ENCODE assay signal across 8 mouse cellular contexts in the genomic region with DNA sequence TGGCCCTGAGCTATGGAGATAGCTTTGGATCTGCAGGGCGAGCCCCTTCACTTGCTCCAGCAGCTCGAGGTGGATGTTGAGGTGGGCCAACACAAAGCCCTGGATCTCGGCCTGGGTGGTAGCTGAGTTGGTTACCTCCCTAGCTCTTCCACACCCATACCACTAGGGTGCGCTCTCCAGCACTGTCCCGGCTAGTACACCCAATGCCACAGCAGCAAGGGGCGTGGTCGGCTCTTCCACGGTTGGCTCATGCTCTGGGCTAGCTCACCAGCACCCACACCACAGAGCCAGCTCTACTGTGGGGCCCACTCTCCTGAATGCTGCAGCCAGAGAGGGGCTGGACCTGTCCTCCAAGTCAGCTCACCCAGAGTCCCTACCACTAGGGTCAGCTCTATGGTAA. TPM values are rescaled to one million over a fixed set of nuclear protein-coding genes. Genes with fewer than 3 reads are reported as not detected.
DNase-seq lines count a peak whose midpoint lies in the region; ATAC-seq and TF ChIP-seq lines count a peak whose summit lies in the region.

No protein-coding gene starts in this region.

- no peaks in the 10 kb centered on the region for H3K9me3 ChIP-seq in limb, embryonic 15.5 days
- H3K9me3 ChIP-seq in neural tube, embryonic 11.5 days (ENCODE audit: control insufficient read depth, low read length) = no peaks in the 10 kb centered on the region

- no peaks in the 10 kb centered on the region for H3K4me1 ChIP-seq in cerebellum, adult 2 months (ENCODE audit: control insufficient read depth, insufficient read depth, low read length)
- no peaks in the 10 kb centered on the region for H3K4me1 ChIP-seq in limb, embryonic 15.5 days
- H3K4me1 ChIP-seq in neural tube, embryonic 11.5 days (ENCODE audit: control insufficient read depth, insufficient read depth, low read length) = no peaks in the 10 kb centered on the region

- 10% methylated on average over 8 of the region's 8 CpGs for WGBS in cerebellum, adult 2 months
- 15% methylated on average over 8 of the region's 8 CpGs for WGBS in limb, embryonic 15.5 days
- 14% methylated on average over 8 of the region's 8 CpGs for WGBS in neural tube, embryonic 11.5 days

- peak in 1 of 2 experiments; percentile 11 for DNase-seq in cerebellum, adult 2 months
- no peak for DNase-seq in cerebellum, adult 11 months
- peak; percentile 19 for DNase-seq in urinary bladder, postnatal 25 days (ENCODE audit: low spot score)
- no peak for DNase-seq in urinary bladder, adult 2 months (ENCODE audit: low spot score)
- DNase-seq in gastrocnemius, postnatal 10 days = peak; percentile 48
- peak; percentile 42 for DNase-seq in neural tube, embryonic 11.5 days (ENCODE audit: low spot score)
- no peak for DNase-seq in right cerebral cortex, adult 2 months (ENCODE audit: low spot score in 2 of 2)

- H3K9ac ChIP-seq in limb, embryonic 15.5 days = no peak overlapping the region
- no peak overlapping the region for H3K9ac ChIP-seq in neural tube, embryonic 11.5 days (ENCODE audit: low read length)

- TF ChIP-seq POLR2A in cerebellum, adult 2 months (IDR thresholded peaks at IDR 0.05; ENCODE audit: borderline replicate concordance, insufficient read depth, low read length) = no peak

- no peak overlapping the region for H3K4me2 ChIP-seq in limb, embryonic 15.5 days
- no peak overlapping the region for H3K4me2 ChIP-seq in neural tube, embryonic 11.5 days (ENCODE audit: low read depth)

- no peak overlapping the region for H3K27ac ChIP-seq in cerebellum, adult 2 months (ENCODE audit: insufficient read depth, low read length)
- H3K27ac ChIP-seq in limb, embryonic 15.5 days = no peak overlapping the region
- no peak overlapping the region for H3K27ac ChIP-seq in neural tube, embryonic 11.5 days (ENCODE audit: low read depth, low read length)

- peak; percentile 48; the same call in 1 of the 2 replicates for TF ChIP-seq CTCF in cerebellum, adult 2 months (IDR thresholded peaks at IDR 0.05; ENCODE audit: borderline replicate concordance, insufficient read depth, low read depth, low read length)

- ATAC-seq in limb, embryonic 15.5 days (ENCODE audit: insufficient number of reproducible peaks, low FRiP score, low TSS enrichment, low read depth) = 0 out of 2 replicates have a peak, but pooled peaks have one; percentile 10
- no peak for ATAC-seq in neural tube, embryonic 11.5 days (ENCODE audit: insufficient read depth, low FRiP score, low TSS enrichment)

- no peaks in the 10 kb centered on the region for H3K36me3 ChIP-seq in limb, embryonic 15.5 days
- no peaks in the 10 kb centered on the region for H3K36me3 ChIP-seq in neural tube, embryonic 11.5 days (ENCODE audit: control insufficient read depth, insufficient read depth, low read length)

- no peaks in the 10 kb centered on the region for H3K27me3 ChIP-seq in cerebellum, adult 2 months (ENCODE audit: control insufficient read depth, insufficient read depth, low read length)
- peaks cover 9% of the 10 kb centered on the region; the same call in 1 of the 2 replicates for H3K27me3 ChIP-seq in limb, embryonic 15.5 days
- H3K27me3 ChIP-seq in neural tube, embryonic 11.5 days (ENCODE audit: control insufficient read depth, insufficient read depth, low read length) = no peaks in the 10 kb centered on the region

- no peak overlapping the region for H3K4me3 ChIP-seq in cerebellum, adult 2 months (replicated peaks; ENCODE audit: insufficient read depth, low read depth, low read length)
- H3K4me3 ChIP-seq in limb, embryonic 15.5 days = no peak overlapping the region
- no peak overlapping the region for H3K4me3 ChIP-seq in neural tube, embryonic 11.5 days (ENCODE audit: low read depth, low read length)

RNA-seq across cellular contexts. Expression of a gene that starts 6.0 kb away (rescaled TPM):
- polyA plus RNA-seq in cerebellum, adult 2 months (2012; rRNA removed) = 0.38 and 0.47 TPM in 2 replicates
- 0.01 TPM in 1 of 2 replicates, not detected in the other for polyA plus RNA-seq in urinary bladder, adult 2 months (2012; rRNA removed)
- total RNA-seq in gastrocnemius, postnatal 10 days (2021) = not detected
- polyA plus RNA-seq in limb, embryonic 15.5 days (2015; fragmentation: Nextera tagmentation; extraction: Ambion mirVana) = not detected in 2 replicates
- 0.45 and 0.46 TPM in 2 replicates for polyA plus RNA-seq in neural tube, embryonic 11.5 days (2014; fragmentation: Nextera tagmentation; extraction: Ambion mirVana)

RNA-seq across cellular contexts. Expression of a gene that starts 58.4 kb away (rescaled TPM):
- 0.57 and 0.62 TPM in 2 replicates for polyA plus RNA-seq in cerebellum, adult 2 months (2012; rRNA removed)
- polyA plus RNA-seq in urinary bladder, adult 2 months (2012; rRNA removed) = 4.7 and 4.8 TPM in 2 replicates
- total RNA-seq in gastrocnemius, postnatal 10 days (2021) = 1 to 10 TPM; 5.1 to 5.6 TPM
- polyA plus RNA-seq in limb, embryonic 15.5 days (2015; fragmentation: Nextera tagmentation; extraction: Ambion mirVana) = 0.35 and 0.42 TPM in 2 replicates
- polyA plus RNA-seq in neural tube, embryonic 11.5 days (2014; fragmentation: Nextera tagmentation; extraction: Ambion mirVana) = 0.31 and 0.37 TPM in 2 replicates

Comparison
In these comparisons a context has a peak if more than half of its experiments do, and no peak if none do; other contexts are left out.
1. DNase-seq: peak in urinary bladder, postnatal 25 days (single experiment), gastrocnemius, postnatal 10 days (single experiment) and neural tube, embryonic 11.5 days (single experiment); none in cerebellum, adult 11 months (single experiment), urinary bladder, adult 2 months (single experiment) and right cerebral cortex, adult 2 months (0 of 2).